ENCODE assay signal across 16 mouse cellular contexts in genomic region chr11:104303088-104303960, GRCm38 (mm10).
DNase-seq lines count a peak whose midpoint lies in the region; ATAC-seq and TF ChIP-seq lines count a peak whose summit lies in the region.
"Had no signal": no experiment of that assay in that cellular context is flagged by ENCODE, and none has a peak within 500 bp of the region (broad histone marks: within the 10 kb centered on the region; RNA-seq: fewer than 3 reads in every experiment).

No protein-coding gene starts in this region.

- TF ChIP-seq EP300 in MEL (IDR thresholded peaks at IDR 0.05; ENCODE audit: low read depth in 1 of 2, low read length in 2 of 2): no peak; a peak in 1 of 4 replicates

- H3K4me2 ChIP-seq in forebrain, embryonic 16.5 days (ENCODE audit: low read length): no peak overlapping the region
- no peak overlapping the region for H3K4me2 ChIP-seq in intestine, postnatal 0 days (replicated peaks; ENCODE audit: low read depth)
- H3K4me2 ChIP-seq: forebrain, embryonic 12.5 days; neural tube, embryonic 12.5 days had no signal

- no peak for DNase-seq in forebrain, embryonic 10.5 days (ENCODE audit: extremely low spot score, low spot score)
- peak; percentile 61 for DNase-seq in MEL (ENCODE audit: low read depth, low spot score)
- peak; percentile 53 for DNase-seq in embryo, embryonic 10.5 days (ENCODE audit: low spot score)
- DNase-seq in limb, embryonic 10.5 days (ENCODE audit: low spot score): peak; percentile 64
- no peak for DNase-seq in gastrocnemius, postnatal 4 days (ENCODE audit: low spot score in 2 of 2)
- no peak for DNase-seq in spleen, postnatal 4 days (ENCODE audit: low spot score in 2 of 2)
- DNase-seq: cerebellum, adult 8-10 months; thymus, postnatal 14 days had no signal

- no peak for ATAC-seq in forebrain, embryonic 16.5 days
- ATAC-seq in intestine, postnatal 0 days: no peak
- ATAC-seq: activated CD4-positive, CD25-positive, alpha-beta regulatory T cell, adult 4 months; intestine, embryonic 16.5 days had no signal

- H3K9ac ChIP-seq in forebrain, embryonic 16.5 days (replicated peaks; ENCODE audit: low read depth, low read length): no peak overlapping the region
- H3K9ac ChIP-seq in MEL (ENCODE audit: control insufficient read depth, low read depth, low read length, poor library complexity, severe bottlenecking): peak overlapping the region; percentile 13; the same call in 1 of the 2 replicates
- H3K9ac ChIP-seq in intestine, postnatal 0 days (ENCODE audit: low read depth, low read length): no peak overlapping the region
- H3K9ac ChIP-seq: forebrain, embryonic 12.5 days; lung, embryonic 15.5 days; neural tube, embryonic 12.5 days had no signal

- TF ChIP-seq RAD21 in MEL (IDR thresholded peaks at IDR 0.05; ENCODE audit: low read depth, low read length): no peak

- TF ChIP-seq POLR2A in MEL (IDR thresholded peaks at IDR 0.05; ENCODE audit: control insufficient read depth in 1 of 2, insufficient read depth in 1 of 2, low read depth in 1 of 2, low read length in 2 of 2, poor library complexity in 1 of 2): no peak

- H3K36me3 ChIP-seq in forebrain, embryonic 10.5 days (replicated peaks): no peaks in the 10 kb centered on the region
- peaks cover 14% of the 10 kb centered on the region for H3K36me3 ChIP-seq in forebrain, embryonic 16.5 days (ENCODE audit: control insufficient read depth, insufficient read depth)
- peaks cover 0 to 7% of the 10 kb centered on the region in 2 experiments; a peak in 2 of 4 replicates for H3K36me3 ChIP-seq in MEL (ENCODE audit: control insufficient read depth in 1 of 2, insufficient read depth in 2 of 2, low read length in 2 of 2)
- H3K36me3 ChIP-seq in limb, embryonic 10.5 days: no peaks in the 10 kb centered on the region
- no peaks in the 10 kb centered on the region for H3K36me3 ChIP-seq in intestine, postnatal 0 days (ENCODE audit: control insufficient read depth, insufficient read depth)
- H3K36me3 ChIP-seq: forebrain, embryonic 12.5 days; lung, embryonic 15.5 days had no signal

- no peak for TF ChIP-seq CTCF in MEL (IDR thresholded peaks at IDR 0.05 in 2 of 3, conservative IDR thresholded peaks at IDR 0.05 in 1 of 3; ENCODE audit: control insufficient read depth in 1 of 3, insufficient read depth in 1 of 3, low read depth in 2 of 3, low read length in 3 of 3, poor library complexity in 1 of 3, severe bottlenecking in 1 of 3)
- no peak for TF ChIP-seq CTCF in intestine, postnatal 0 days (IDR thresholded peaks at IDR 0.05; ENCODE audit: low read depth)

- 51% methylated on average over 8 of the region's 8 CpGs for WGBS in forebrain, embryonic 10.5 days
- WGBS in forebrain, embryonic 16.5 days: 61% methylated on average over 8 of the region's 8 CpGs
- WGBS in limb, embryonic 10.5 days: 36% methylated on average over 8 of the region's 8 CpGs
- WGBS in intestine, postnatal 0 days: 71% methylated on average over 8 of the region's 8 CpGs

- H3K4me1 ChIP-seq in forebrain, embryonic 10.5 days: peaks cover 24% of the 10 kb centered on the region
- H3K4me1 ChIP-seq in forebrain, embryonic 16.5 days (replicated peaks; ENCODE audit: control insufficient read depth, insufficient read depth, low read length): no peaks in the 10 kb centered on the region
- peaks cover 4 to 18% of the 10 kb centered on the region in 2 experiments for H3K4me1 ChIP-seq in MEL (ENCODE audit: control insufficient read depth in 1 of 2, insufficient read depth in 2 of 2, low read length in 2 of 2)
- peaks cover 21% of the 10 kb centered on the region for H3K4me1 ChIP-seq in limb, embryonic 10.5 days
- H3K4me1 ChIP-seq in intestine, postnatal 0 days (replicated peaks; ENCODE audit: control insufficient read depth, insufficient read depth, low read length): no peaks in the 10 kb centered on the region; the same call in 1 of the 2 replicates
- H3K4me1 ChIP-seq: neural tube, embryonic 12.5 days had no signal

- H3K9me3 ChIP-seq in forebrain, embryonic 10.5 days: no peaks in the 10 kb centered on the region
- H3K9me3 ChIP-seq in forebrain, embryonic 16.5 days (ENCODE audit: control insufficient read depth, low read length): no peaks in the 10 kb centered on the region
- no peaks in the 10 kb centered on the region for H3K9me3 ChIP-seq in MEL (replicated peaks; ENCODE audit: insufficient read depth, low read length)
- no peaks in the 10 kb centered on the region for H3K9me3 ChIP-seq in limb, embryonic 10.5 days (replicated peaks)
- no peaks in the 10 kb centered on the region for H3K9me3 ChIP-seq in intestine, postnatal 0 days (ENCODE audit: control insufficient read depth)
- H3K9me3 ChIP-seq: forebrain, embryonic 12.5 days; G1E; lung, embryonic 15.5 days; neural tube, embryonic 12.5 days had no signal

- H3K4me3 ChIP-seq in forebrain, embryonic 10.5 days: no peak overlapping the region
- H3K4me3 ChIP-seq in forebrain, embryonic 16.5 days (replicated peaks; ENCODE audit: low read length): no peak overlapping the region
- H3K4me3 ChIP-seq in MEL (ENCODE audit: control insufficient read depth in 1 of 2, insufficient read depth in 1 of 2, low read depth in 2 of 2, low read length in 2 of 2): no peak overlapping the region; a peak in 2 of 4 replicates
- H3K4me3 ChIP-seq in limb, embryonic 10.5 days: peak overlapping the region; percentile 8; the same call in 1 of the 2 replicates
- no peak overlapping the region for H3K4me3 ChIP-seq in intestine, postnatal 0 days (ENCODE audit: low read depth, low read length)
- H3K4me3 ChIP-seq: forebrain, embryonic 12.5 days; lung, embryonic 15.5 days; neural tube, embryonic 12.5 days had no signal

- peak overlapping the region; percentile 30 for H3K27ac ChIP-seq in forebrain, embryonic 10.5 days
- H3K27ac ChIP-seq in forebrain, embryonic 16.5 days (ENCODE audit: low read length): no peak overlapping the region
- no peak overlapping the region for H3K27ac ChIP-seq in MEL (ENCODE audit: control insufficient read depth, low read depth, low read length)
- H3K27ac ChIP-seq in limb, embryonic 10.5 days: peak overlapping the region; percentile 68
- no peak overlapping the region for H3K27ac ChIP-seq in intestine, postnatal 0 days (ENCODE audit: low read depth, low read length)
- H3K27ac ChIP-seq: forebrain, embryonic 12.5 days; lung, embryonic 15.5 days; neural tube, embryonic 12.5 days had no signal

- no peaks in the 10 kb centered on the region for H3K27me3 ChIP-seq in forebrain, embryonic 10.5 days (ENCODE audit: poor library complexity, severe bottlenecking)
- no peaks in the 10 kb centered on the region for H3K27me3 ChIP-seq in forebrain, embryonic 16.5 days (replicated peaks; ENCODE audit: control insufficient read depth, insufficient read depth, low read length)
- no peaks in the 10 kb centered on the region for H3K27me3 ChIP-seq in MEL (ENCODE audit: control insufficient read depth in 1 of 2, insufficient read depth in 2 of 2, low read length in 2 of 2)
- peaks cover 5% of the 10 kb centered on the region; the same call in 1 of the 2 replicates for H3K27me3 ChIP-seq in limb, embryonic 10.5 days (ENCODE audit: low read depth, poor library complexity, severe bottlenecking)
- H3K27me3 ChIP-seq in intestine, postnatal 0 days (replicated peaks; ENCODE audit: control insufficient read depth, insufficient read depth, low read length): no peaks in the 10 kb centered on the region
- H3K27me3 ChIP-seq: lung, embryonic 15.5 days had no signal

- H3K79me2 ChIP-seq in MEL (ENCODE audit: control insufficient read depth, insufficient read depth, low read length, poor library complexity): no peaks in the 10 kb centered on the region

TF ChIP-seq in MEL, 35 proteins besides CTCF, POLR2A, EP300 and RAD21:
- TF ChIP-seq GATA1 (IDR thresholded peaks at IDR 0.05; ENCODE audit: low read depth, low read length): peak; percentile 30; the same call in 1 of the 2 replicates
- no peak for TF ChIP-seq SMC3 (IDR thresholded peaks at IDR 0.05; ENCODE audit: low read depth, low read length)

Comparison
In these comparisons a context has a peak if more than half of its experiments do, and no peak if none do; other contexts are left out.
1. H3K27ac ChIP-seq: peak in forebrain, embryonic 10.5 days (single experiment) and limb, embryonic 10.5 days (single experiment); none in forebrain, embryonic 16.5 days (single experiment), MEL (single experiment) and intestine, postnatal 0 days (single experiment).
2. DNase-seq: peak in MEL (single experiment), embryo, embryonic 10.5 days (single experiment) and limb, embryonic 10.5 days (single experiment); none in forebrain, embryonic 10.5 days (single experiment), gastrocnemius, postnatal 4 days (0 of 2) and spleen, postnatal 4 days (0 of 2).